Mouse (Mus musculus) spleen, postnatal 4 days (tissue): Measurements from ENCODE around the gene Atp6ap1.

Experiments
- DNase-seq, 2 experiments: peaks; one replicate each; pipeline ENCODE4 v3.0.0; 2022; ENCODE audit warnings: low spot score in 2 of 2

The Atp6ap1 gene

GRCm38 (mm10) chrX:74296538-74297448, at the start of gene Atp6ap1:
Gene Atp6ap1 (plus strand): TSS chrX:74297097.
- peak; percentile 94 for DNase-seq

DNA sequence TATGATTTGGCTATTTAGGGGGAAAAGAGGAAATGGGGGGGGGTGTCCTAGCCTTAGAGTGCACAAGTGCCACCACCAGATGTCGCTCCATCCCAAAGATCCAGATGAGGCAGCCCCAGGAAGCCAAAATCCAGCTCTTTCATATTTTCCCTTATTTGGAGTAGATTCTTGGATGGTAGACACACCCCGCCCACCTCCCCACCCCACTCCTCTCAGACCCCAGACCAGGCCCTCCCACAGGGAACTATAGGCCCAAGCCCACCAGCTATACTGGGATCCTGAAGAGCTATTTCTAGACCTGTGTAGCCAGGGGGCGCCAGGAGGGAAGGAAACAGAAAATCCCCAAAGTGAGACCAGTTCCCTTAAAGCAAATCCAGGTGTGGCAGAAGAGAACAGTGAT, 48.2 kb upstream of the Atp6ap1 start:
- peak; percentile 42 to 80 for DNase-seq

- DNase-seq: peak; percentile 58 to 83
Observed at GRCm38 (mm10) chrX:74249615-74250014, 47.3 kb upstream of the Atp6ap1 start, which contains the start of gene Flna. Gene Flna (minus strand): TSS chrX:74249820.

DNA sequence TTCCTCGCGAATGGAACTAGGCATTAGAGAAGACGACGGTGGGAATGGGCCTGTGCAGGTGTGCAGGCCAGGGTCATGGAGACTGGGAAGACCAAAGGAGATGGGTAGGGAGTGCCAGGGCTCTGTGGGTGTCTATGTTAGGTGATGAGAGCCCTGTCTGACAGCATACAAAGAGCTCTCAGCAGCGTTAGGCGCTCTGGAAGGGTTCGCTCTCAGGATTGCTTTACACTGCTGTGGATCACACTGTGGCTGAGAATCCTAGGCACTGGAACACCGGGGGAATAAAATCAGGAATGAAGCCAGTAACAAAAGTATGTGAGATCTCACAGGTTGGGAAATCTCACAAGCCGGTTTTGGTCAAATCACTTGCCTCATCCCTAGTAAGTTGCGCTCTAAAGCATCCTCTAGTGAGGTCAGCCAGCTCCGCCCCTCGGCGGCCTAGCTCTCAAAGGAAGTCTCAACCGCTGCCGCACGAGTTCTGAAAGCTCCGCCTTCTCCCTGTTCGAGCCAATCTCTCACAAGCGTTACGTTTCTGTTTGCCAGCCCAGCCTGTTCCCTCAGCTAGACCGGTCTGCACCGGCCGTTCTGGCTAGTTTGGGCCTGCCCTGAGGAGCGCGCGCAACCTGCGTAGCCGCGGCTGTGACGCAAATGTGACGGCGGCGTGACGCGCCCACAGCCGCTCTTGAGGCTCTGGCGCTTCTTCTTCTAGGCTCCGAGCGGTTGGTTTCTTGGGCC, 42.6 kb upstream of the Atp6ap1 start, which contains the start of gene Emd:
Gene Emd (plus strand): TSS at position 535 of the 735 bp plus-strand sequence.
- peak; percentile 86 to 90 for DNase-seq

DNA sequence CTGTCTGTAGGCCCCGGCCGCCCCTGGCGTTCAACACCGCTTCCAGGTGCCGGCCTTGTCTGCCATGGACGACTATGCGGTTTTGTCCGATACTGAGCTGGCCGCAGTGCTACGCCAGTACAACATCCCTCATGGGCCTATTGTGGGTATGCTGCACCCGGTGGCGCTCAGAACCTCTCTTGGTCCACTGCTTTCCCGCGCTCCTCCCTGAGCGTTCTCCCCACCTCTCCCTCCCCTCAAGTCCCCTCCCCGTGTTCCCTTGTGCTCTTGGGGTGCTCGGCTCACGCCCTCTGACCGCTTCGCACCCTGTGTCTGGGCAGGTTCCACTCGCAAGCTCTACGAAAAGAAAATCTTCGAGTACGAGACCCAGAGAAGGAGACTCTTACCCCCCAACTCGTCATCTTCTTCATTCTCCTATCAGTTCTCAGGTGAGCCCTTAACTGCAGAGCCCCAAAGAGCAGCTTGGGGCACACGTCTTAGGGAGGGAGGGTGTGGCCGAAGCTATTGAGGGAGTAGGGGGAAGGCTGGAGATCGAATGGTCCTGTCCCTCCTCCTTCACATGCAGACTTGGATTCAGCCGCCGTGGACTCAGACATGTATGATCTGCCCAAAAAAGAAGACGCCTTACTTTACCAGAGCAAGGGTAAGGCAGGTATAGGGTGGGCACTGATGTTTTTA, 41.9 kb upstream of the Atp6ap1 start:
- DNase-seq: no peak

- DNase-seq: no peak
Observed at GRCm38 (mm10) chrX:74257746-74258145, 39.2 kb upstream of the Atp6ap1 start.

DNA sequence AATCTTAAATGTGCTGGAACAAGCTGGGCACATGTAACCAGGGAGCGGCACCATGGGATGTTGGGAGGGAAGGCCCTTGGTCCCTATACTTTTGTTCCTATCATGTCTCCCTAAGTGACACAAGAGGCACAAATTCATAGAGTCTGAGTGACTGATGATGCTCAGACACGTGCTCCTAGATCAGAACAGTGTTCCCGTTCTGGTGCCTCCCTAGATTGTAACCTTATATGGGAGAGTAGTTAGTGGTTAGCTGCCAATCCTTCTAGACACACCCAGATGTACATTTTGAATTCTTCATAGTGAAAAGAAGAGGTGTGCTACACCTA, 27.2 kb upstream of the Atp6ap1 start:
- DNase-seq: no peak

- peak; percentile 89 to 92 for DNase-seq
Observed at GRCm38 (mm10) chrX:74270062-74270901, 26.6 kb upstream of the Atp6ap1 start, which contains the start of gene Rpl10. Gene Rpl10 (plus strand): TSS chrX:74270812.

- peak in 1 of 2 experiments; percentile 17 for DNase-seq
Observed at GRCm38 (mm10) chrX:74270902-74271551, 25.9 kb upstream of the Atp6ap1 start.

GRCm38 (mm10) chrX:74273422-74274322, 23.2 kb upstream of the Atp6ap1 start:
- no peak for DNase-seq

DNA sequence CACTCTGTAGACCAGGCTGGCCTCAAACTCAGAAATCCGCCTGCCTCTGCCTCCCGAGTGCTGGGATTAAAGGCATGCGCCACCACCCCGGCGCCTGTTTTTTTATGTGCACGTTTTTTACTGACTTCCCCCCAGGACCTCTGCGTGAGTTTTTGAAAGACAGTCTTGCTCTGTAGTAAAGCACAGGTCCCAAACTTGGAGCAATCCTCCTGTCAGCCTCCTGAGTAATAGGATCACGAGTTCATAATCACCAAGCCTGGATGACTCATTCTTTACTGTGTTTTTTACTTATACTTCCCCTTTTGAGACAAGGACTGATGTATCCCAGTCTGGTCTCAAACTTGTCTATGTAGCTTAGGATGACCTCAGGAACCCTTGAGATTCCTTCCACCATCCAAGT, 19.0 kb upstream of the Atp6ap1 start:
- DNase-seq: no peak

GRCm38 (mm10) chrX:74281041-74281731, 15.7 kb upstream of the Atp6ap1 start:
- no peak for DNase-seq

- DNase-seq: peak; percentile 79 to 85
Observed at GRCm38 (mm10) chrX:74281732-74282394, 15.0 kb upstream of the Atp6ap1 start, which contains the start of the genes Taz and Dnase1l1. Gene Taz (plus strand): TSS chrX:74281912. Gene Dnase1l1 (minus strand): TSS chrX:74282337.

DNA sequence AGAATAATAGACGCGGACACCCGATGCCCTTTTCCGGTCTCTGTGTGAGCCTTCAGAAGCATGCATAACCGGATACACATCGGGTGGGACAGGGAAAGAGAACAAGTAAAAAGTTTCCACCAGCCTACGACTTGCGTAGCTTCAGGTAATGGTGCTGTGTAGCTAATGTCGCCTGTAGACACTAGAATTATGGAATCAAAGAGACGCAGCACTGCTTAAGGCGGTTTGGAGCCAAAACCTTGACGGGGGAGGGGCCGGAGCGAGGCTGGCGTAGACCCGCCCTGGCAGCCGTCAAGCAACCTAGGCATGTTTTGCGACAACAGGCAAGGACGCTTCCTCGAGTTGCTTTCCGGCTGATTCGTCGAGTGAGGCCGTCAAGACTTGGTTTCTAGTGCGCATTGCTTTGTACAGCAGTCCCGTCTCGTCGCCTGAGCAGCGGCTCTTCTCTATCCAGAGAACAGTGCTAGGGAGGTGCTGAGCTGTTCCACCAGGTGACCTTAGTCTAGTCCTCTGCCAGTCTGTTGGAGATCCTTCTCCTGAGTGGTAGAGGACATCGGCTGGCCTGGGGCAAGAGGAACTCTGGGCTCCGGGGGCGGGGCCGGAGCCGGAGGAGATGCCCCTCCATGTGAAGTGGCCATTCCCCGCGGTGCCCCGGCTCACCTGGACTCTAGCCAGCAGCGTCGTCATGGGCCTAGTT, 14.4 kb upstream of the Atp6ap1 start:
- peak; percentile 86 to 90 for DNase-seq

- DNase-seq: no peak
Observed at GRCm38 (mm10) chrX:74283092-74283437, 13.8 kb upstream of the Atp6ap1 start.

- no peak for DNase-seq
Observed at GRCm38 (mm10) chrX:74293431-74293830, 3.5 kb upstream of the Atp6ap1 start.

- DNase-seq: no peak
Observed at GRCm38 (mm10) chrX:74298348-74298747, 1.5 kb downstream of the Atp6ap1 start.

- DNase-seq: no peak
Observed at GRCm38 (mm10) chrX:74299721-74300120, 2.8 kb downstream of the Atp6ap1 start.
